Mouse (Mus musculus) bone marrow, adult 2 months (tissue): ENCODE data around the gene Fam3a.

Source experiments
- CTCF ChIP-seq: fragments of 200-500 bp; IDR thresholded peaks from 2 replicates; pipeline ENCODE4 v1.5.1; 2011; ENCODE audit warnings: low read length, control low read depth; ENCODE audit not compliant: control insufficient read depth, insufficient read depth
- POLR2A ChIP-seq: fragments of 200-500 bp; IDR thresholded peaks from 2 replicates; pipeline ENCODE4 v1.6.1; 2011; ENCODE audit warnings: low read depth, mild to moderate bottlenecking, control low read depth, low read length, borderline replicate concordance; ENCODE audit not compliant: control insufficient read depth

- no peak for TF ChIP-seq CTCF
- TF ChIP-seq POLR2A: peak; percentile 62; the same call in 1 of the 2 replicates
These were observed 20.1 kb downstream of the Fam3a start, which contains the start of the genes Ubl4a and Slc10a3 for GRCm38 (mm10) chrX:74372888-74373549.
